Mouse (Mus musculus) olfactory bulb, adult 2 months (tissue): ENCODE measurements around the gene Odf3l1.

Experiments
- CTCF ChIP-seq: fragments of 200-500 bp; IDR thresholded peaks from 2 replicates; pipeline ENCODE4 v1.5.1; 2012; ENCODE audit warnings: low read depth, mild to moderate bottlenecking, low read length, moderate library complexity; ENCODE audit not compliant: insufficient read depth
- POLR2A ChIP-seq: fragments of 200-500 bp; IDR thresholded peaks from 2 replicates; pipeline ENCODE4 v1.6.1; 2012; ENCODE audit warnings: mild to moderate bottlenecking, low read depth, low read length, moderate library complexity; ENCODE audit not compliant: insufficient read depth

DNA sequence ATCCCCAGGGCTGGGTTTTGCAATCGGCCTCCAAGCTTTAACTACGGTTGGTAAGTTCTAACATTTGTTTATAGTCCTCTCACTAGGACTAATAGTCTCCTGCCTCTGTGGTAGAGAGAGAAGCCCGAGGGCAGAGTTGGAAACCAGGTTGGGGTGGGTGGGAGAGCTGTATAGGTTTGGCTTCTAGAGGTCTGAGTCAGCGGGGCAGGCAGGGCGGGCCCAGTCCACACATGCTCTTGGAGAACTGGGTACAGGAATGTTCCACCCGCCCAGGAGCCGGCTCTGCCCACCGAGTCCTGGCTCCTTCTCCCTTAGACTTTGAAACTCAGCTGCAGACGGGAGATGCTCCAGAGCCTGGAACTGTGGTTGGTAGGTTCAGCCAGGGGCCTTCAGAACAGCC lies 49.5 kb upstream of the Odf3l1 start:
- TF ChIP-seq POLR2A, result no peak
- TF ChIP-seq CTCF, result no peak
